Mouse (Mus musculus) T-cell, adult 2 months (primary cell): ENCODE results near the gene Hdc.
"Not testable (repeated sequence)": the region's sequence is repeated elsewhere in the genome, so short reads cannot be mapped to it uniquely, and the experiment has no call there.

Source experiments
- DNase-seq: peaks from one replicate; pipeline ENCODE4 v3.0.0; 2022; ENCODE audit warnings: low spot score

Gene Hdc

DNA sequence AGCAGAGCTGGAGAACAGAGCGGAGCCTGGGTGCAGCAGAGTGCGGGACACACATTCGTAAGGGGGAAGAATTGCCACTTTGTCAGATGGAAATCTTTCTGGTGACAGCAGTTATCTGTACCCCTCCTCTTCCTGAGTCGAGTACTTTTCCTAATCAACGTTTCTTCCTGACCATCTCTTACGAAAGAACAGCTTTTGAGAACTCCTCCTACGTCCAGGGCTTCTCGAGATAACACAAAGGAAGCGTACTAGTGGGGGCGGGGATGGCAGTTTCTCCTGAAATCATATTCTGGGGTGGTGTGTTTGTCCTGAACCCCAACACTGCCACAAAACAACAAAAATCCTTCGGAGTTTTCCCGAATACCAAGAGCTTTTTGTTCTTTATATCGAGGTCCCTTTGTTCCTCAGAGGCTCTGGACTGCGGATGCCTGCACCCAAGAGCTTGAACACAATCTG lies at the start of gene Hdc:
TSS of gene Hdc (minus strand) at position 51 of the 456 bp plus-strand sequence.
- no peak for DNase-seq

DNA sequence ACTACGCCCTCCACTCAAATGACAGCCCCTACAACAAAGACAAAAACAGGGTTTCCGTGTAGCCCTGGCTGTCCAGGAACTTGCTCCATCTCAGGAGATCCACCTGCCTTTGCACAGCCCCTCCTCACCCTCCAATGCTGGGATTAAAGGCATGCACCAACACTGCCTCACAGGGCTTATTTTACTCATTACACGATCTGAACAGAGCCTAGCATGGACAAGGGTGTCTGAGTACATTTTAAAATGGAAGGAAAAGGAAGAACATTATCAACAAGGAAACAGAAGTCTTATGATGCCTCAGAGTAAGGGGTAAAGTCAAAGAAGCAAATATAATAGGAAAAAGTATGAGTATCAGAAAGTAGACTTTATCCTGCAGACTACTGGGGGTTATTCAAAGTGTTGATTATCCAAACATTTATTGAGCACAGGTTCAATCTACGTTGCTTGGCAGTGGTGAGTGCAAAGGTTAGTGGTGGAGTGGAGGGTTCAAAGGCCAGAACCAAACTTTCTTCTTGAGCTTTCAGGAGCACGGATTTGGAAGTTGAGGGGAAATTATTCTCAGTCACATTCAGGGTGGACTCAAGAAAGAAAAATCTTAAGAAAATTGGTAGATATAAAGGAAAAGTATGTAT lies 49.6 kb upstream of the Hdc start:
- no peak for DNase-seq

DNA sequence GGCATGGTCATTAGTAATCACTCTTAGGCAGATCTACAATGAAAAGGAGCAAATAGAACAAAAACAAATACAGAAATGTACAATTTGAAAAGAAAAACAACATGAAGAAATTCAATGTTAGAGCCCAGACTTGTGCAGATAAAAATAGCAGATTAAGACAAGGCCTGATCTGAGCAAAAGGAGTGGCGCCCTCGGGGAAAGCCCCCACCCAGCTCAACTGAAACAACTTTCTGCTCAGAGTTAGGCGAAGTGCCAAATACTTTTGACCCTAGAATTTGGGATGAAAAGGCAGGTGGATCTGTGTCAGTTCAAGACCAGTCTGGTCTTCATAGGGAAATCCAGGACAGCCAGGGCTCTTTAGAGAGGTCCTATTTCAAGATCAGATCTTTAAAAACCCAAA lies 46.9 kb upstream of the Hdc start:
- DNase-seq = no peak

DNA sequence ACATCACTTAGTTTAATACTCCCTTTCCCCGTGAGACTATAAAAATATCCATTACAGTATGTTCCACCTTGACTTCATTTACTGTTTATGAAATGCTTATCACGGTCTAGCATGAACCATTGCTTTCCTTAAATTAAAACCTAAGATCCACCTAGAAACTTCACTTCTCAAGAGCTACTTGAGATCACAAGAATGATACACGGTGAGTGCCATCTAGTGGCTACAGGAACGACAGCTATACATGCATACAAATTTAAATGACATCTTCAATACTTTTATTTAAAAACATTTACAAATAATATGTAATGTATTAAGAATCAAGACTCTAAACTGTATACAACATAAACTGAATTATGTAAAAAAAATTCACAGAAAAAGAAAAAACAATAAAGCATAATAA lies 44.4 kb upstream of the Hdc start:
- peak; percentile 48 for DNase-seq

DNA sequence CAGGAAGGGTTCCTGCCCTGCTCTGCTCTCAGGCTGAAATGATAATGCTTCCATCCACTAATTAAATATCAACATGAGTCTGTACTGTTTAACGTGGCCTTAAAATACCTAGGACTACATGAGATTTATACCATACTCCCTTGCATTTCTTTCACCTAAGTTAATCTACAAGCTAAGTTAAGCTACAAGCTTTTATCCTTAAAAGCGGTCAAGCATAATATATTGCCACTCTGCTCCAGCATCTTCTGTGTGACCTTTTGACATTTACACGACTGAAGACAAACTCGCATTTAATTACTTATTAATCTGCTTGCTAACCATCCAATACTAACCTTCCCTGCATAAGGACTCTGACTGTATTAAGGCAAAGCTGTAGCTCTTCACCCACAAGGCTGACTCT lies 33.8 kb upstream of the Hdc start:
- DNase-seq = no peak

DNA sequence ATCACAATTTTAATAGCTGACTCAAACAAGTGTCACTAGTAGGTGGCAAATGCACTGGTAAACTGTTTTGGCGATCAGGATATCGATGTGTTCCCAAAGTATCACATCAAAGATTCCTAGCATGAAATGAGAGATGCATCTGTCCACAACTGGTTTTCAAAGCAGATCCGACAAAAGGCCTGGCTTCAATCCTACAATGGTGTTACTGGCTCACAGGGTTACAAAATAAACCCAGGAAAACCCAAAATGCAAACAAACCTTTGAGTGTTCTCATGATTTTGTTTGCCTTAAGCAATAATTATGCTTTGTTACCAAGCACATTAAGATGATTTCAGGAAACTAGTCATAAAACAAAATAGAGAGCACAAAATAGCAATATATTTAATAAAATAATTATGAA lies 28.7 kb upstream of the Hdc start:
- DNase-seq = no peak

DNA sequence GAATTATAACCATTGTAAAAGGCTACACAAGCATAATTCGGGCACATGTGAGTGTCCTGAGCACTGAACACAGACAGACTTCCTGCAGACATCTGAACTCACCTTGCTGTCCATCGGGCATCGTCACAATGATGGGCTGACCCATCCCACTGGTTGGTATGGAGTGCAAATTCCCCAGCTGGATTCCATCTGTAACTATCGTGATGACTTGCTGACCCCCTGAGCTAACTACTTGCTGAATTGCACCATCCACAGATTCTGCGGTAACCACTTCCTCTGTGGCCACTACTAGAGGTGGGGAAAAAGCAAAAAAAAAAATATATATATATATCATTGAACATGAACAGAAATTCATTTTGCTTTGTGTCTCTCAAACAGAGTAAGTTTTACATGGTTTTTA lies 27.4 kb upstream of the Hdc start:
- DNase-seq = no peak

DNA sequence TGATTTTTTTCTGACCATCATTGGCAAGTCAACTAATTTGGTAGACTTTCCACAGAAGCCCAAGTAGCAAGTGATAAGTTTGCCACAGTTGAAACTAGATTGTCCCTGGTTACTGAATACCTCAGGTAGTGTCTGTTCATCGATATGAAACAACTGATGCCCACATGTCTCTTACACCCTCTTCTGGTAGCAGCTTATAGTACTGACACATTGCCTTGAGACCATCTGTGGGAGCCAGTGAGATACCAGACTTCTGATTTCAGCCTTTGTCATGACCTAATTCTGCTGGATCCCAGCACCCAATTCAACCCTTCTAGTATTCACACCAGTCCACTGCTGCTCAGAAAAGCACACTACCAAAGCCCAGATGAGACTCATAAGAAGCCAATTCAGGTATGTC lies 25.7 kb upstream of the Hdc start:
- DNase-seq = no peak

DNA sequence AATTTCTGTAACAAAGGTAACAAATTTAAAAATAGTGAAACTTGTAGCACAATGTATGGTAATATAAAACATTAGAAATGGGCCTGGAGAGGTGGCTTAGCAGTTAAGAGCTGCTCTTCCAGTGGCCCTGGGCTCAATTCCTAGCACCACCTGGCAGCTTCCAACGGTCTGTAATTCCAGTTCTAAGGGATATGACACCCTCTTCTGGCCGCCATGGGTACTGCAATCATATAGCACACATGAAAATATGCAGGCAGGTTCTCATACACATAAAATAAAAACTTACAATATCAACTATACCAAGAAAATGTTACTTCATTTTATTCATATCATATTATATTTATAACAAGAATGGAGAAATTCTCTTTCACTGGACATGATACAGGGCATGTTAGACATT lies 21.2 kb upstream of the Hdc start:
- no peak for DNase-seq

DNA sequence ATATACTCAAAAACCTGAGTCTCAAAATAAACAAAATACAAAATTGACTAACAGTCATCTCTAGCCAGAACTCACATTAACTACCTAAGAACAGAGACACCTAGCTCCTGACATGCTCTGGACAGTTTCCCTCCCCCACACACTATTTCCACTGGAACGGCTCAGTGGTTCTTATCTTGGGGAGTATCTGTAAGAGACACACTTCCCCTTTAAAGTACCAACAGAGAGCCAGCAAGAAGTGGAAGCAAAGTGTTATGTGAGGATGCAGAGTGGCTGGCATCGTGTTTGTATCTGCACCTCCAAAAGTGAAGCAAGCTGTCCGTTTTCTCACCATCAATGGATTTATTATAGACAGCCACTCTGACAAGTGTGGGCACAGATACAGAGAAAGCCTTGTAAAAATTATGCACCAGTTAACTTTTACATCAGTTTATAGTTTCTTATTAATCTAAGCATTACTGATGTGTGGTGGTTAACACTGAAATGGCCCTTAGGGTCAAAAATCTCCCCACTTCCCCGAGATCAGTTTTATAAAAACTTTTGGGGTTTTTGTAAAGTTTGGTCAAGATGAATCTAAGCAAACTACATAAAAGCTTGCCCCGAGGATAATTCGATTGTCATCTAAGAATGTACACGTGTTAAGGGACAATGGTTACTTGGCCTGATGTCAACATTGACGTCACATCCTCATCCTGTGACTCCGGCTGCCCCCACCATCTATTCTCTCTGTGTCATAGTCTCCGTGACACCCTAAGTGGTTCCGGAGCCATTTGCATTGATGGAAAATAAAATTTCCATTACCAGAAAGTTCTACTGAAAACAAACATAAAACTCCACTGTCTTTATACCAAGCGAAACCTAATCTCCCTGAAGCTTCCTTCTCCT lies 17.1 kb upstream of the Hdc start:
- DNase-seq = peak; percentile 41

DNA sequence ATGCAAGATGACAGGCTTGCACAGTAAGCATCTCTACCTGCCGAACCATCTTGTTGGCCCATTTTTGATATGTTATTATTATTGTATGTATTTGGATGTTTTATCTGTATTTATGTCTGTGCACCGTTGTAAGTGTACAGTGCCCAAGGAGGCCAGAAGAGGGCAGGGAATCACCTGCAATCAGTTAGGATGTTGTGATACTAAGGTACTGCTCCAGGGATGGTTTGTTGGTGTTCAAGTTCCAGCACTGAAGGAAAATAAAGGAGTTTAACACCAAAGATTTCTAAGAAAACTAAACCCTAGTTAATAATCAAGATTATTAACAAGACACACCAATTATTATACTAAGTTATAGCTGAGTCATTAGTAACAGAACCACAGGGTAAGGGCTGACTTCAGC lies 14.1 kb upstream of the Hdc start:
- DNase-seq = no peak

DNA sequence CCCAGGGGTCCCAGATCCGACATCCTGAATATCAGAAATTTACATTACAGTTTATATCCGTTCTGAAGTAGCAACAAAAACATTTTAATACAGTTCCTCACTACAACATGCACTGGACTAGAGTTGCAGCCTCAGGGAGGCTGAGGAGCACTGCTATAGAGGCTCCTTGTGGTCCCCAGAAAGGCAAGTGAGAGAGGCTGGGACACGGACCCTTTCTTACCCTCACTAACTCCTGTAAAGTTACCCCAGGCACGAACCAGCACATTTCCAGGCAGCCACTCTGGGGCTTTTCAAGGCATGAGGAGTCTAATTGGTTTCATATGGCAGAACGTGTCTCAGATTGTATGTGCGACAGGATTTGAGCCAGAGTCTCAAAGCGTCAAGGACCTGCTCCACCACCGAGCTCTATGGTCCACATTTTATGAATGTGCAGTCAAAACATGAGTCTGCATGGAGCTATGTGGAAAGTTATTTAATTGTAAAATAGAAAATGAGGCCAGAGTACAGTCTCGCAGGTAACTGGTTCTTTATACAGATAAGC lies 9.4 kb upstream of the Hdc start:
- DNase-seq = no peak

DNA sequence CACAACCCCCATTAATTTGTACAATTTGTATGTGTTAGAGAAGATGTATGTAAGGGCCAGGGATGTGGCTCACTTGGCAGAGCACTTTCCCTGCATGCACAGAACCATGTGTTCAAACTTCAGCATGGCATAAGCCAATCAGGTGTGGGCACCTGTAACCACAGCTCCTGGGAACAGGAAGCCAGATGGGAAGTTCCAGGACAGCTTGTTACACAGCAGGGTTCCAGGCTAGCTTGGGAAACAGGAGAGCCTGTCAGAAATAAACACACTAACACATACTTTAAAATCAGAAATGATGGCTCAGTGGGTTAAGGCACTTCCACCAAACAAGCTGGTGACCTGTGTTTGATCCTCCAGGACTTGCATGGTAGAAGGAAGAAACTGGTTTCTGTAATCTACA lies 4.0 kb upstream of the Hdc start:
- DNase-seq = no peak

DNA sequence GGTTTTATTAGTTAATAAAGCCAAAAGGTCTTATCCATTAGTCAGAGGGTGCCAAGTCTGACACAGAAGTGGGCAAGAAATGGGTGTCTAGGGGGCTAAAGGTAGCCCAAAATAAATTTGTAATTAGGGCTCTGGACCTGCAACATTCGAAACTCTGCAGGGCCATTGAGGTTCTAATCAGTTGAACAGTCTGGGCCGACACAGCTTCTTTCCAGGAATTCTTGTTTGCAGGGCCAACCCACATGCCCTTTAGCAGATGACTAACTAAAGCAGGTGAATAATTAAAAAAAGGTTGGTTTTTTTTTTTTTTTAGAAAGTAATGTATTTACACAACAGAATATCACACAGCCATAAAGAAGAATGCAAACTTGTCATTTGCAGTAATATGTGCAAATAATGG lies 3.4 kb upstream of the Hdc start:
- no peak for DNase-seq

DNA sequence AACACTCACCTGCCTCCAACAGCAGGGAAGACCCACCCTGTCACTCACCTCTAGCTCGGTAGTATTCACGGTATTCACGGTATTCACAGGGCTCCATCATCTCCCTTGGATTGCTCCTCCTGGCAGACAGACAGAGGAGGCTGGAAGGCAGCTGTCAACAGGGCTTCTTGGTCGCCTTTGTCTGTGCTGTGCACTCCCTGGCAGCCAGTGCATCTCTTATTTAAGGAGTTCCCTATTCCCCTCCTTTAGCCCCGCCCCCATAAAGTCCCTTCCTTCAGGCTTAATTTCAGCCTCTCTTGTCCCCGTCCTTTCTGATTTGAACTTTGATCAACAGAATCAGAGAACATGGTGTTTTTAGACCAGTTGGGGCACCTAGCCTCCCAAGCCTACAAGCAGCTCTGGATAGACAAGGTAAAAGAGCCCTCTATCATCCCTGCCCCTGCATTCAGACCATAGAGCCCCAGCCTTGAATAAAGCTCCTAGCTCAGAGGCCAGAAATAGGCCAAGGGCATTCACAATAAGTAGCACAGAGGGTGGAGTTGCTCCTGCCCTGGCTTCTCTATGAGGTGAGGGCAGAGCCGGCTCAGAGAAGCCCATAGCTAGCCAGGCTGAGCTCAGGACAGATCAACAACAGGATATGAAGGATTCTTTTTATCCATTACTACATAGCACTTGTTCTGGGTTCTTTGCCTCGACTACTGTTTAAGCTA lies 474 bp downstream of the Hdc start:
- DNase-seq = no peak

DNA sequence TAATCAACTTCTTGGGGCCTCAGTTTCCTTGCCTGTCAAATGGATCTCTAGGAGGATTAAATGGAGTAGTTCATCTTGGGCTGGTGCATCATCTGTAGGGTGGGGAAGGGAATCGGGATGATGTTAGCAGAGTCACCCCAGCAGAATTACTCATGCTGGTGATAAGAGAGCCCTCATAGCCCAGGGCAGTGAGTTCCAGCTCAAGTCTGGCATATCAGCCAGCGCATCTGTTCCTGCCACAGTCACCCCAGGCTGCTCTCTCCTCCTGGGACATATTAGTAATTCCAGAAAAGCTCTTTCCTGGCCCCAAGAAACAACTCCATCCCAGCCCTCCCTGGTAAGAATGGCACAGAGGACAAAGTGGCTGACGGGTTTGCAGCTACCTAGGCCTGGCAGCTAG lies 3.7 kb downstream of the Hdc start:
- no peak for DNase-seq

DNA sequence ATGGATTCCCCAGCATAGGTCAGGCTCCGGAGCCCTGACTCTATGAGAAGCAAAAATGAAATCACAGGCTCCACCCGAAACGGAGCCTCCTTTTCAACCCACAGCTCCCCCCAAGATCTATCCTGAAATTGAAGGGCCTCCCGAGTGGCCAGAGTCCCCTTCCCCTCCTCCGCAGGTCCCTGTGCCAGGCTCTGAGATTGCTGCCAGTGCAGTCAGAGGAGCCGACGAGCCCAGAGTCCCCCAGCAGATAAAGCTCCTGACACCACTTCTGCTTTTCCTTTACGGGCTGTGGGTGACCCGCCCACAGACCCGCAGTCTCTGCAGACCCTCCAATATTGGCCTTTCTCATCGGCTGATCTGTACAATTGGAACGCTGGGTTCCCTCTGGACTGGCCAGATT lies 9.5 kb downstream of the Hdc start:
- not testable (repeated sequence) for DNase-seq

DNA sequence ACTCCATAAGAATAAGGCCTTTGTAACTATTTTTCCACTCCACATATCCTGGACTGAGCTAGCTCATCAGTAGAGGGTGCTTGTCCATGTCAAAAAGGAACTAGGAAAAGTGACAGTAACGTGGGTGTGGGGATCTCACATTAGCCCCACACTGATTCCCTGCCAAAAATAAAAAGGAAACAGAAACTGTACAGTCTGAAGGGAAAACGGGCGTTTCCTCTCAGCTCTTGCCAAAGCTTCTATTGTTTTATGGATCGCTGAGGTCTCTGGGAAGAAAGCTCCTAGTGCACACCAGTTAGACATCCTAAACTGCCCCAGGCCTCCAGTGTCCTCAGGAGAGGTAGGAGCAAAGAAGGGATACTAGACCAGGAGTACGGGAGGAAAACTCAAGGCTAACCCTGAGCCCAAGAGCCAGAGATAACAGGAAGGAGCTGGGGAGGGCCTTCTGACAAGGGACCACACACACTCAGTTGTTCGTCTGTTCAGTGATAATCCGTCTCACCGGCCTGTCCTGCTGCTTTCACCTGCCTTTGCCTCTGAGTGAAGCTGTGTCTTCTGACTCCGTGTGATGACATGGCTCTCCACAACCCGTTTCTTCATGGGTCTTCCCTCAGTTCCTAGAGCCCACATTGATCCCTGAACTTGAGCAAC lies 11.4 kb downstream of the Hdc start:
- no peak for DNase-seq

DNA sequence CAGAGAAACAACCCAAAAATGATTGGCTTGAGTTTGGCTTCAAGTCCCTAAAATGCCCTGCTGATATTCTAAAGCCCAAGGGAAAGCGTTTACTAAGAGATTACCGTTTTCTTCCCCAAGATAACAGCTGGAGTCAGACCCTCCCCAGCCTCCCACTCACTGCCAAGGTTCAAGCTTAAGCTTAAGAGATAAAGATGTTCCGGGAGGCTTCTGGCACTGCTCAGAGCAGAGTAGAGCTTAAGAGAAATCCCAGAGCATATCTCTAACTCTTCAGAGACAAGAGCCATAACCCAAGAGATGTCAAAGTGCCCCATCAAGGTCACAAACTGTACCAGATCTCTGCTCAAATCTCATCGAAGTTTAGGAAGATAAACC lies 12.4 kb downstream of the Hdc start:
- no peak for DNase-seq

DNA sequence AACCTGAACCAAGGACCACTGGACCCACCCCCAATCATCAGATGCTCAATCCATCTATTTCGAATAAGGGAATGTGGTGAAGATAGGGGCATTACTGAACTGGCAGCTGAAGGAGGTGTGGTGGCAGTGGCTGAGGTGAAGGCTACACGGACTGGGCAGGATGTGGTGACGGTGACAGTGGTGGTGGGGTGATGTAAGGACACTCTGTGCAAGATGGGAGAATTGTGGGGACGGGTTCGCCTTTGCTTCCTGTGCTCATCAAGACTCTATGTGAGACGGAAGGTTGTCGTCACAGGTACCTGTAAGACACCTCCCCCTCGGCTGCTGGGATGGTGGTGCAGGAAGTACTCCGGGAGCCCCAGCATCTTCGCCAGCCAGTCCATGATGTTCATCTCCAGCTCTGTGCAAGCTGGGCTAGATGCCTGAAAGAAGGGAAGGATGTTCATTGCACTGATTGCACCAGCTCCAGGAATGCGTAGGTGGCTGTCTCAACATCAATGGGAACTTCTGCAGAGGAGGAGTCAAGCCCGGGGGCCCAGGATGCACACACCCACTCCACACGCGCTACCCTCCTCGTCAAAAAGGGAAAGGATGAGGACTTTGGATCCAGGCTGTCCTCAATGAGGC lies 12.9 kb downstream of the Hdc start:
- peak; percentile 93 for DNase-seq

DNA sequence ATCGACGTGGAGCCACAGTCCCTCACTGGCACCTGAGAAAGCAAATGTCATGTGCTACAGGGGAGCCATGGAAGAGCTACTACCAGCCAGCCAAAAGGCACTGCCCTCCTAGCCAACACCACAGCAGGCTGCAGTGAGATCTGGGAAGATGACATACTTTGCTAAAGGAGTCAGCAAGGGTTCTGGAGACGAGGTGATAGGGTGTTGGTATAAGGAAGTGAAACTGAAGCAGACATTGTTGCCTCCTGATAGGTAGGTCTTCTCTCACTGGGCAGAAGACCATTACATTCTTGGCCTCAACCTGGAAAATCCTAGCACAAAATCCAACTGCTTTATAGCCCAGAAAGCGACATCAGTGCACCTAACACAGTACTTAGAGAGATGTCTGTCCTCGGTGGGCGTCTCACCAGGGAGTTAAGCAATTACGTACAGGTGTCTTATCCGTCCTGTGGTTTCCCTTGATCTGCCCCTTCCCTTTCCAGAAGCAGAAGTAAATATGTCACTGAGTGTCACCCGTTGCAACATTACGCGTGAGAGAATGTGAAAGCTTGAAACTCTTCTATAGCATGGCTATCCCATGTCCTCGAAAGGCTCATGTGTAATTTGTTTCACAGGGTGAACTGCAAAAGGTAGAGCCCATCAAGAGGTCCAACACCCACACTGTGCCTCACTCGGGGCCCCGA lies 17.0 kb downstream of the Hdc start:
- no peak for DNase-seq
